Mouse (Mus musculus) kidney, adult 9 months (tissue): Measurements from ENCODE around the gene Pdxdc1.

Experiments used
- DNase-seq: peaks from one replicate; pipeline ENCODE4 v3.0.0; 2022

Pdxdc1 gene

DNA sequence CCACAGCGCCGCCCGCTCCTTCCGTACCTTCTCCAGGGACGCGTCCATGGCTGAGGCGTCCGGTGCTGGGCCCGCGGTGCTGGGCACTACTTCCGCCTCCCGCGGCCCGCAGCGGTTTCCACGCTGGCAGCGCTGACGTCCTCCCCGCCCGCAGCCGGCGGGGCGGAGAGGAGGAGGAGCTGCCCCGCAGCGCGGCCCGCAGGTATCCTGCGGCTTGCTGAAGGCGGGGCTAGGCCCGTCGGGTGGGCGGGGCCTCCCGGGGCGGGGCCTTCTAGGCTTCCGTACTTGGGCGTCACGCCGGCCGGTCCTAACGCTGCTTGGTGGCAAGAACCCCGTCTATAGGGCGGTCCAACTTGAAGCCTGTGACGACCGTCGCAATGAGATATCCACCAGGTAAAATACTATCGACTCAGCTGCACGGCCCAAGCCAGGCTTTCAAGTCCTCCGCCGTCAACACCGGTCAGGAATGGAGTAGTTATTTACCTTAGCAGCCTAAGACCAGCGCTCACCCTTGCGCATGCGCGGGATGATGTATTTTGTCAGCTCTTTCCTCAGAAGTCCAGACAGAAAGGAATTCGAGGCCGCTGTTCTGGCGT is at the start of gene Pdxdc1, which contains the start of gene Mpv17l:
TSS of gene Pdxdc1 (minus strand) at position 244 of the 596 bp plus-strand sequence.
TSS of gene Mpv17l (plus strand) at position 274 of the 596 bp plus-strand sequence.
- DNase-seq, result peak; percentile 99

DNA sequence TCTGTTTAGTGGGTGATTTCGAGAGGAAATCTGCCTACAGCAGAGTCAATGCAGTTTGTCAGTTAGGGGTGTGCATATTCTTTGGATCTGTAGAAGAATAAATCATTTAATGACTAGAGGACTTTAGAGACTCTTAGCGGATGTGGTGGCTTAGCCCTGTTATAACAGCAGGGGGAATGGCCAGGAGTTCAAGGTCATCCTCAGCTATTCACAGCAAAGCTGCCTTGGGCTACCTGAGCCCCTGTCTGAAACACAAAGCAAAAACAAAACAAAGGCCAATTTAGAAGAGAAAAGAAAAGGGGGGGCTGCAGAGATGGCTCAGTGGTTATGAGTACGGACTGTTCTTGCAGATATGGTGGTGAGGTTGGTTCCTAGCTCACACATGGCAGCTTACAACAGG is 48.3 kb upstream of the Pdxdc1 start:
- no peak for DNase-seq

DNA sequence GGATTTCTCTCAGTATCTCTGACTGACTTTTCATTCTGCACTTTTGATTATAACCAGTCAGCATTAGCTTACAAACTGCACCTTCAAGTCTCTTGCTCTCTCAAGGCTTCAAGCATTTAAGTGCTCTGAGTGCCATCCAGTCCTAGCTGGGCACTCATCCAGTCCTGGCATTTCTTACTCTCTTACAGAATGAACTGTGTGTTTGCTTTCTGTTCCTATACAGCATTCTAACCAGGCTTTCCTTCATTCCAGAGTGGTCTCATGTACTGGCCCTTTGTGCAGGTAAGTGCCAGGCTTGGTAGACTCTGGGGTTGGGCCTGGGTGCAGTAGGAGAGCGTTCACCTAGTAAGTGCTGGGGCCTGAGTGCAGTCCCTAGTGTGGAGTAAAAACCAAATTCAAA is 43.4 kb upstream of the Pdxdc1 start:
- no peak for DNase-seq

DNA sequence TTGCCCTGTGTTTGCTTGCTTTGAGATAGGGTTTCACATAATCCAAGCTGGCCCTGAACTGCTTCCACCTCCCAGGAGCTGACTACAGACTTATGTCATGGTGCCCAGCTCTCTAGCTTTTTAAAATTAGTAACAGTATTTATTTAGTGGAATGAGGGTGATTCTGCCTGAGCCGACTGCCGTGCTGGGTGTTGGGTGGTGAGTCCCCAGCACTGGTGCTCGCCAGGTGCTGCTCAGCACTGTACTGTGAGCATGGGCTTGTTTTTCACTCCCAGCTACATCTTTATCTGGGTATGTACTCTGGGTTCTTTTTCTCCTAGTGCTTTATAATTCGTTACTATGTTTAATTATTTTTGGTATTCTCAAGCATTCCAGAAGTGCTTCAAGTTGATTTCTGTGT is 42.2 kb upstream of the Pdxdc1 start:
- no peak for DNase-seq

- no peak for DNase-seq
Observed at GRCm38 (mm10) chr16:13944752-13945151, 41.8 kb upstream of the Pdxdc1 start.

GRCm38 (mm10) chr16:13944178-13944577 is 41.2 kb upstream of the Pdxdc1 start:
- no peak for DNase-seq

- no peak for DNase-seq
Observed at GRCm38 (mm10) chr16:13940847-13941395, 38.0 kb upstream of the Pdxdc1 start.

DNA sequence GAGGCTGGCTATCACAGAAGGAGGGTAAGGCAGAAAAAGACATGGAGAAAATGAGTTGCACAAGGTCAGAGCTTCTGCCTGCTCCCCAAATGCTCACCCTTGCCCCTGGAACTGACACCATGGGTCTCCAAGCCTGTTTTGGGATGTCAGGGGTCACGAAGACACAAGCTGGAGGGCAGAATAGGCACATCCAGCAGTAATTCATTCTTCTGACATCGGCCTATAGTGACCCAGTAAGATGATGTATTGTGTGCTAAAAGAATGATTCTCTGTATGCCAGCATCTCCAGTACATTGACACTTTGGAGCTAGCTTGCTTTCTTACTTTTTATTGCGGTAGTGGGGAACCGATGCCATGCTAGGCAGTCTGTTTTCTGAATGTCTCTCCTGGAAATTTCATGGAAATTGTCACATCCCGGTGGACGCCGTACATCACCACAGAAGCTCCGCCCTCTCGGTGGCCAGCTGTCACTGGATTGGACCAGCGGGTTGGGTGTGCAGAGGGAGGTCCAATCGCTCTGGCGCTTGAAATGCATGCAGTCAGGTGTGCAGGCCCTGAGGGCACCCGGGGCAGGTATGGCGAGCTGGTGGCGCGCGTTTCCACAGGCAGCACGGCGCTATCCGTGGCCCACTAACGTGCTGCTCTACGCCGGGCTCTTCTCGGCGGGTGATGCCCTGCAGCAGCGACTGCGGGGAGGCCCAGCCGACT is 37.4 kb upstream of the Pdxdc1 start:
- peak; percentile 91 for DNase-seq

GRCm38 (mm10) chr16:13927456-13928075 is 24.6 kb upstream of the Pdxdc1 start:
- DNase-seq, result peak; percentile 60

DNA sequence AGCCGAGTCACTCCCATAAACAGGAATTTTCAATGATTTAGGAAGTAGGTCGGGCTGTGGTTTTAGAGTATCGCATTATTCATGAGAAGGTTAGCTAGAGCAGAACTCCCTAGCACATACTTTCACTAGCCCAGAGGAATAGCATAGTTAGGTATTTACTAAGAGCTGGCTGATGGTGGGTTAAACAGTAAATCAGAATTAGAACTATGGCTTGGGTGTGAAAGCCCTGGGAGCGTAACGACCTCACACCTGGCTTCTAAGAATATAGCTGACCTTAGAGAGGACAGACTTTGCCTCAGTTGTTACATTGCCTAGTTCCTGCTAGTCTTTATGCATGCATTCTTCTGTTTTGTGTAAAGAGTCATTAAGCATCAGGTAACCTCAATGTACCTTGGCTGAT is 20.0 kb upstream of the Pdxdc1 start:
- DNase-seq, result peak; percentile 78

DNA sequence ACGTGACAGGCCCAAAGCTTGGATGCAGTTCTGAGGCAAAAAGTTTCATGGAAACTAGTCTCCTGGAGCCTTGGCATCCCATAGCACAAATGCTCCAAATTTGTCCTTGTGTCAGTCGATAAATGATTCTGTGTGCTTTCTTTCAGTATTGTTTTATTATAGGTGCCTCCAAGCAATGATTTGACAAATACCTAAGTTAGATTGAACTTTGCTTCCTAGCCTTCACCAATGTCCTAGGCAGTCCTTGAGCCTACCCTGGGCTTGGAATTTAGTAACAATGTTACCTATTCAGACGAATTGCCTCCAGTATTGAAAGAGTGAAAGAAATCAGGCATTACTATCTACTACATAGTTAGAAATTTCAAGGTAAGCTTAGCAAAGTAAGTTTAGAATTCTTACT is 19.6 kb upstream of the Pdxdc1 start:
- DNase-seq, result peak; percentile 70

DNA sequence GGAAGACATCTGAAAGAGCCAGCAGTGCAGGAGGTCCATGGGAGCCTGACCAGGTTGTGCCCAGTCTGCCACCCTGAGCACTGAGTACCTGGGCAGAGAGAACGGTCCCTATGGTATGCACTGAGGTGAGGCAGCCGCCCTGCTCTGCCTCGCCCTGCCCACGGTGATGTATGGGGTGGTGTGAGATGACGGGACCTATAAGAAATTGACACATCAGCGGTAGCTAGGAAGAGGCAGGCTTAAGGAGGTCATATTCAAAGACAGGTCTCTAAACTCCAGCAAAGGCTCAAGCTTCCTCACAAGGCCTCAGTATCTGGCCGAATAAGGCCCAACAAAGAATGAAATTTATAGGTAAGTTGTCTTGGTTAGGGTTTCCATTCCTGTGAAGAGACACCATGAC is 18.9 kb upstream of the Pdxdc1 start:
- no peak for DNase-seq

- no peak for DNase-seq
Observed at GRCm38 (mm10) chr16:13921063-13921462, 18.1 kb upstream of the Pdxdc1 start.

GRCm38 (mm10) chr16:13920093-13920492 is 17.2 kb upstream of the Pdxdc1 start:
- no peak for DNase-seq

DNA sequence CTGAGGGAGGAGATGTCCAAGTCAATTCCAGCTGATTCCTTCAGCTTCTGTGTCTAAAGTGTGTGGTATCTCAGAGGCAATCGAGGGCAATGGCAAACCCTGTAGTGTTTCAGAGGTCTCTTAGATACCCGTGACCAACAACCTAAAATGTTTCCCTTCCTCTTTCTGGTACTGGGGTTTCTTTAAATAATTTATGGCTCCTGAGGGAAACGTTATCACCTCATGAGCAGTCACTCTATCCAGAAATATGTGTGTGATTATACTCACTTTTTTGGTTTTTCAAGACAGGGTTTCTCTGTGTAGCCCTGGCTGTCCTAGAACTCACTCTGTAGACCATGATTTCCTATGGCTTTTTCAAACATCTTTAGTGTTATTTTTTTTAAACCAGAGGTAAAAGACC is 4.4 kb upstream of the Pdxdc1 start:
- no peak for DNase-seq

- no peak for DNase-seq
Observed at GRCm38 (mm10) chr16:13903488-13903887, 557 bp upstream of the Pdxdc1 start.

DNA sequence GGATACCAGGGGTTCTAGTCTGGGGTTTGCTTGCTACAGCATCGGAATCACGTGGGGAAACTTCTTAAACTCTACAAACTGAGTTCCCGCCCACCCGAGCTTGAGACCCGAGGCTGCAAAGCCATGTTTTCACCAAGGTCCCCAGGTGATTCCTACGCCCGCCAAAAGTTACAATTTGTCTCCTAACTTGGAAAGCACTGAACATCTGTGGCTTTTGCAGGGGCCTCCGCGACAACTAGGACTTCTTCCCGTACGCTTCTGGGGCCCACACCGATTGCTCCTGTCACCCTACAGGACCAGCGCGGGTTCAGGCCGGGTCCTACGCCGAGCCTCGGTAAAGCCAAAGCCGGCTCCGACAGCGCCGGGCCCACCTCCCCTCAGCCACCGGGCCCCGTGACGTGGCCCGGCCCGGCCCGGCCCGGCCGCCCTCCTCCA is 517 bp downstream of the Pdxdc1 start:
- no peak for DNase-seq

DNA sequence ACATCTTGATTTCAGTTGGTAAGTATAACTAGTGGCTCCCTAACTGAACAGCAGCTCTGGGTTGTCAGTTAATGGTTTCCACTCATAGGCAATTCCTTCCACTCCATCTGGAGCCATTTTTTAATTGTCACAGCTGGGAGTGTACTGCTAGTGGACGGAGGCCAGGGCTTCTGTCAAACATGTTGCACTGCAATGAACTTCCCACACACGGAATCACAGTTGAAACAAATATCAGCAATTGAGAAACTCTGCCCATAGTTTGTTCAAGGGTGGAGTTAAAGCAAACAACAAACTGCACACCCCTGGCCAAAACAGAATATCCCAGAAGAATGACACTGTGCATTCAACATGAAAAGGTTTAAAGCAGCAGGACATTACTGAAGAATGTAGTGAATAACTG is 4.0 kb downstream of the Pdxdc1 start:
- DNase-seq, result no peak

- DNase-seq, result no peak
Observed at GRCm38 (mm10) chr16:13896357-13896756, 6.6 kb downstream of the Pdxdc1 start.

GRCm38 (mm10) chr16:13895740-13896139 is 7.2 kb downstream of the Pdxdc1 start:
- no peak for DNase-seq

GRCm38 (mm10) chr16:13894097-13894496 is 8.8 kb downstream of the Pdxdc1 start:
- no peak for DNase-seq

DNA sequence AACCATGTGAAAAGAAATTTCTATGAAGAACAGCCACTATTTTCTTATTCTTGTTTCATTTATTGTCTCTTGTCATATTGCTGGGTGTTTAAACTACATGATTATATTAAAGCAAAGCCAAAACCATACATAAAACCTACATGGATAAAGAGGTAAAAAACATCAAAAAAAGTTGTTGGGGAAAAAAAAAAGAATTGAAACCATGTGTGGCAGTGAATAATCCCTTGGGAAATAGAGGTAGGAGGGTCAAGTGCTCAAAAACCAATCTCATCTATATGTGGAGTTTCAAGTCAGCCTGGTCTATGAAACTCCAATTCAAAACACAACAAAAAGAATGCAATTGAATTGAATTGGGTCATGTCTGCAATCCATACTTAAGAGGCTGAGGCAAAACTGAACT is 10.1 kb downstream of the Pdxdc1 start:
- DNase-seq, result no peak

- no peak for DNase-seq
Observed at GRCm38 (mm10) chr16:13890449-13890848, 12.5 kb downstream of the Pdxdc1 start.
